Mouse (Mus musculus) thymus, postnatal 4 days (tissue): ENCODE measurements around the gene Ranbp3l.

Source experiments
- DNase-seq: peaks from one replicate; pipeline ENCODE4 v3.0.0; 2021

Gene Ranbp3l

GRCm38 (mm10) chr15:9100446-9101077 lies 132.8 kb downstream of the Ranbp3l start:
- no peak for DNase-seq

- DNase-seq, result no peak
Measured at GRCm38 (mm10) chr15:9106303-9107074, 138.7 kb downstream of the Ranbp3l start.

- no peak for DNase-seq
Measured at GRCm38 (mm10) chr15:9110526-9111347, 143.0 kb downstream of the Ranbp3l start.

- no peak for DNase-seq
Measured at GRCm38 (mm10) chr15:9111648-9112047, 143.9 kb downstream of the Ranbp3l start.

GRCm38 (mm10) chr15:9113556-9113955 lies 145.8 kb downstream of the Ranbp3l start:
- DNase-seq, result no peak

- no peak for DNase-seq
Measured at GRCm38 (mm10) chr15:9114131-9114530, 146.4 kb downstream of the Ranbp3l start.

- no peak for DNase-seq
Measured at GRCm38 (mm10) chr15:9114599-9114998, 146.8 kb downstream of the Ranbp3l start.
